Mouse (Mus musculus): ENCODE measurements at regions not wholly inside any gene's neighbourhood (a gene's known extent, or its start where the extent isn't known, plus 50 kb on each side); places are given as distances from the start of the nearest gene placed in this dataset.
A peak's percentile ranks its signal among the peaks of the same experiment; 100 is the strongest.

DNA sequence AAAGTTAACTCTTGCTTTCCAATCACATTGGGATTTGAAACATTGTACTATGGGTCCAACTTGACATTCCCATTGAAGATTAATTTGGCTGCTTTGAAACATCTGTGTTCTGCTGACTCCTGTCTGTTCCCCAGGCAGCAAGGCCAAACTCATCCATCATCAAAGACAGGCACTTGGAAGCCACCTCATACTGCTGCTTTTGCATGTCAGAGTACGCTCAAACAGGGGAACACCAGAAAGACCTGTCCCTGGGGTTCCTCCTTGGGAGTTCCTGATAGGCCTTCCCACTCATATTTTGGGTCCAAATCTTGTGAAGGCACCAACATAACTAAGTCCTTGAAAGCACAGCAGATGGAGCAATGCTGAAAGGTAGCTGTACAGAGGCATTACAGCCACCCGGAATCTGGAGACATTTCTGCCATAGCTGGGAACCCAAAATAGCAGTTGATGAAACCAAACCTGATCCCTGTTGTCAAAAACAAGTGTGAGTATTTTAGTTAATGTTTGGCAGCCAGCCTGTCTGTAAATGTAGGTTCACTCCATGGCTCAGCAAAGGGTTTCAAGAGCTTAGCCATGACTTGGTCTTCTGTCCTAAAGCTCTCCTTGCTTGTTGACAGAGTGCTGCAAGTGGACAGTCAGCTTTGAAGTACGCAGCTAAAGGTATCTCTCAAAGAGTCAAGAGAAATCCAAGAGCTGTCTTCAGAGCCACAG lies 147.0 kb upstream of the Spag17 start:
- no peak for DNase-seq

DNA sequence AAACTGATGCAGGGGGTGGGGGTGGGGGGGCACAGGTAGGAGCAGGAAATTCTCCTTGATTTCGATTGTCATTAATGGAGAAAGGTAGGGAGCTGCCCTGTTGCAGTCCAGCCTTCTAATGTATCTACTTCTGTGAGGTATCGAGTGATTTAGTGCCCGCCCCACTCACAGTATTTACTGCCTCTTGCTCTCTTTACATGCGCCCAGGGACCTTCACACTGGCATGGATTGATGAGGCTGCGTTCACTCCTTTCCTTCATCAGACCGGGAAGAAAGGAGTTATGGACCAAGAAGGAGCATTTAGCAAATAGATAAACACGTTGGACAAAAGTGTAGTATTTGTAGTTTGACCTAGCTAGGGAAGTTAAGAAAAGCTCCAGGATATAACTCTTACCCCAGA lies 145.6 kb upstream of the Spag17 start:
- no peak for DNase-seq

- DNase-seq, result no peak
Observed at GRCm38 (mm10) chr3:99741249-99742222, 143.7 kb upstream of the Spag17 start.

DNA sequence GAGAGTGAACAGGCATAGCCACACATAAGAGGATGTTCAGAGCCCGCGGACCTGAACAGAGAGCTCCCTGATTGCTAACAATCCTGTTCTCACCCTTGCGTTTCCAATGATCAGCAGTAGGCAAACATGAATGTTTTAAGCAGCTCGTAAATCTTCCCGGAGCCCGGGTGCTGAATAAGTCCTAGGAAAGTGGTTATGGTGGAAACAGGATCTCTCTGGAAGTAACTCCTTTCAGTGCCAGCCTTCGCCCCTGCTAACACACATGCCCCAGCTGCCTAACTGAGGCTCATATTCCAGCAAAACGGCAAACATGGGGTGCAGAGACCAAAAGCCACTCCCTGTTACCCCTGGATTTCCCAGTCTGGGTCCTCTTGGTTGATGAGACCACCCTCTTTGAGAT lies 135.5 kb upstream of the Spag17 start:
- no peak for DNase-seq

- DNase-seq, result peak; percentile 3
Observed at GRCm38 (mm10) chr3:99778526-99778925, 106.7 kb upstream of the Spag17 start.

DNA sequence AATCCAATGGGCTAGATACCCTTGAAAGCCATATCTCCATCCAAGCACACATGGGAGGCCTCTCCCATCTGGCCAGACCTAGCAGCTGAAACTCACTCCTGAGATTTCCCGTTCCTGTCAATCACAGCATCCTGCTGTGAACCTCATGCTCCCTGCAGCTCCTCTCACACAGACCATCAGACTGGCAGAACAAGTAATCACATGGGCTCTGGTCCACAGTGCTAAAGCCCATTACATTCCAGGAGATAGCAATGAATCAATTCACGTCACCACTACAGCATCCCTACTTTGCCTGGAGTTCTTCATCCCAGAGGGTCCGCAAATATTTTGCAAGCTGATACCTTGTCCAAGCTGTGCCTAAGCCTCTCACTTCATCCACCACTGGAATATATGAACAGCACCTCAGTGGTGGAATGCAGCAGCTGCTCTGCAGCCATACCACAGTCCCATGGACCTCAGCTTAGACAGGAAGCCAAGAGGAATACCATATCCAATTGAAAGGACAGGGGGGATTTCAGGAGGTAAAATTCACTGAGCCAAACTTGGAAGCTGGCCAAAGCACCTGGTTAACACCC lies 99.2 kb upstream of the Spag17 start:
- no peak for DNase-seq

GRCm38 (mm10) chr3:99791316-99791715 lies 93.9 kb upstream of the Spag17 start:
- no peak for DNase-seq

- no peak for DNase-seq
Observed at GRCm38 (mm10) chr3:99793622-99794021, 91.6 kb upstream of the Spag17 start.

- DNase-seq, result no peak
Observed at GRCm38 (mm10) chr3:99795835-99796234, 89.4 kb upstream of the Spag17 start.

DNA sequence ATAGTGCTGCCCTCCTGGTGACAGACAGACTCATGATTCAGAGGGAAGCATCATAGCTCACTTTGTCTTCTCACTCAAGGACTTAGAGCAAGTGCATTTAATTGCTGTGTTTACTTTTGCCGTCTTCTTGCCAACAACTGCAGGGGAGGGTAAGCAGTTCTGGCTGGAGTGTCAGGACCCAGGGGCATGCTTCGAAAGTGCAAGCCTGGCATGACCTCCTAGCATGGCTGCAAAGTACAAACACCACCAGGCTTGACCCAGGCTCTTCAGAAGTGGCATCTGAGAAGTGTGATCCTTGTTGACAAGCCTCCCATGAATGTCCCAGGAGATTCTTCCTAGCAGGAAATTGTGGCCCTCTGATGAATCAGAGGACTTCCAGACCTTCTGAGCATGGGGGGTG lies 87.4 kb upstream of the Spag17 start:
- DNase-seq, result no peak

GRCm38 (mm10) chr3:99810532-99810931 lies 74.7 kb upstream of the Spag17 start:
- DNase-seq, result no peak

- DNase-seq, result no peak
Observed at GRCm38 (mm10) chr3:99811276-99811675, 73.9 kb upstream of the Spag17 start.

DNA sequence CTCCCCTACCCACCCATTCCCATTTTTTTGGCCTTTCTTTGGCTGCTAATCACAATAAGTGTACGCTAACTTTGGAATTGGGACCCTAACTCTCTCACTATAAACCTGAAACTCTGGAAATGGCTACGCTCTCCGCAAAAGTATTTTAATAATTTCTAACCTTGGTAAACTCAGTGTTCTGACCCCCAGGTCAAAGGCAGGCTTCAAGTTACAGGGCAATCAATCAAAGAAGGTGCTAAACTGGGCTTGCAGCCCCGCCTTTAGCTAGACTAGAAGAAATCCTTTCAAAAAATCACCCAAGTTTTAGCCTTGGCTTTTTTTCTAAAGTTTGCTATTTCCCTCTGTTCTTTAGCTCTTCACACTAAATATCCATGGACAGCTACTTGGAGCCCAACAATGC lies 72.4 kb upstream of the Spag17 start:
- DNase-seq, result no peak

- no peak for DNase-seq
Observed at GRCm38 (mm10) chr3:99815115-99815514, 70.1 kb upstream of the Spag17 start.

DNA sequence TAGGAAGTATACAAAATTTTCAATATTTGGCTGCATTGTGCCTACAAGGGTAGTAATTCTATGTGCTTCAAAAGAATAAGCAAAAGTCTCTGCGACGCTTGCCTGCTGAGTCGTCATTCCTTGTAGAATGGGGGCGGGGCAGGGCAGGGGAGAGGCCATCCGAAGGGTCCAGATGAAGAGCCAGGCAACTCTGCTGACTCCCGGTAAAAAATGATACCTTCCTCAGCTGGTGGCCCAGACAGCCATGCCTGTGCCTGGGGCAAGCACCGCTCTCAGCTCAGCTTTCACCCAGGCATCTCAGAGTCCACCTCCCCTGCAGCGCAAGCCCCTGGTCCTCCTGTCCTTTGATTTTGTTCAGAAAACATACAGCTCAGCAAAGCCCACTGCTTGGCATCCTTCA lies 67.2 kb upstream of the Spag17 start:
- DNase-seq, result no peak

DNA sequence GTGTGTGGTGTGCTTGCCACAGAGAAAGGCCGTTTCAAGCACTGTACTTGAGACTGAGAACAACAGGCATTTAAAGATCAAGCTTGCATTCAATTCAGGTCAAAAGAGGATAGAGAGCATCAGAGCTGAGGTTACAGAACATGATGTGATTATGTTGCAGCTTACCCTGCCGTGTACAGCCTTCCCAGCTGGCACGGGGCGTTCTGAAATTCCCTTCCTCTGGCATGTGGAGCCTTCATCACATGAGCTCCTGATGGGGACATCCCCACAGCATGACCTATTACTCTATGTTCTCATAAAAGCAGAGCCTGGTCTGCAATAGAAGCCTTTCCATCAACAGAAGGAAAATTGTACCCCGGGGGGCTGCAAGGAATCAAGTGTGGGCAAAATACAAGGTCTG lies 62.5 kb upstream of the Spag17 start:
- DNase-seq, result no peak

DNA sequence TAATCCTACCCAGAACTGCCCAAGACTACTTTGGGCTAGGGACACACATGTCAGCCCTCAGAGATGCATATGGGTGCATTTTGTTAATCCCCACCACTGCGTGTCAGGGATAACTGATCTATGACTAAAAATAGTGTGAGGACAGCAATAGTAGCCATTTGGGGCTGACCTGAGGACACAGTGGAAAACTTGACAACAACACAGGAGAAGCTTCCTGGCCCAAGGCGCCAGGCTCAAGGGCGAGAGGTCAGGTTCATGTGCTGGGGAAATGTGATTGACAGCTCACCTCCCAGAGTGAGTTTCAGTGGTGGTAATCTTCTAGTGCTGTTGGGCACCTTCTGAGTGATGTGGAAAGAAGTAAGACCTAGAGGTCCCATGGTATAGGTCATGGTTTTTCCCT lies 62.0 kb upstream of the Spag17 start:
- DNase-seq, result no peak

Data from cerebellum, adult 9-11 months (tissue).